Mouse (Mus musculus): ENCODE measurements around the gene Olfr651. TPM values are rescaled to one million over a fixed set of nuclear protein-coding genes. Genes with fewer than 3 reads are reported as not detected.
A peak's percentile ranks its signal among the peaks of the same experiment; 100 is the strongest.
"Not testable (repeated sequence)": the region's sequence is repeated elsewhere in the genome, so short reads cannot be mapped to it uniquely, and the experiment has no call there.

The Olfr651 gene
- polyA plus RNA-seq (2014; fragmentation: Nextera tagmentation; extraction: Ambion mirVana): not detected in 2 replicates

GRCm38 (mm10) chr7:104549833-104550232 is at the start of gene Olfr651:
TSS of gene Olfr651 (plus strand) at chr7:104550133.
- DNase-seq (ENCODE audit: low spot score) (no peak), ATAC-seq (no peak)
- 69% methylated on average over 5 of the region's 5 CpGs for WGBS
- Histone ChIP-seq H3K4me2 (ENCODE audit: low read length) (no peak within 1 kb of the TSS), H3K27me3 (replicated peaks; ENCODE audit: control insufficient read depth, insufficient read depth, low read length) (no peaks in the 10 kb centered on the region), H3K36me3 (ENCODE audit: control insufficient read depth, insufficient read depth, low read length) (no peaks in the 10 kb centered on the region), H3K27ac (ENCODE audit: low read depth, low read length) (no peak within 1 kb of the TSS), H3K4me1 (ENCODE audit: control insufficient read depth, insufficient read depth, low read length) (no peaks in the 10 kb centered on the region), H3K4me3 (ENCODE audit: low read depth, low read length) (no peak within 1 kb of the TSS), H3K9ac (ENCODE audit: low read length) (no peak within 1 kb of the TSS), H3K9me3 (replicated peaks; ENCODE audit: control insufficient read depth, low read length) (no peaks in the 10 kb centered on the region)

- not testable (repeated sequence) for H3K9me3 ChIP-seq (replicated peaks; ENCODE audit: control insufficient read depth, low read length); H3K27ac ChIP-seq (ENCODE audit: low read depth, low read length); H3K4me2 ChIP-seq (ENCODE audit: low read length); ATAC-seq; DNase-seq (ENCODE audit: low spot score); H3K4me3 ChIP-seq (ENCODE audit: low read depth, low read length); H3K36me3 ChIP-seq (ENCODE audit: control insufficient read depth, insufficient read depth, low read length); H3K4me1 ChIP-seq (ENCODE audit: control insufficient read depth, insufficient read depth, low read length); H3K9ac ChIP-seq (ENCODE audit: low read length); H3K27me3 ChIP-seq (replicated peaks; ENCODE audit: control insufficient read depth, insufficient read depth, low read length)
- WGBS: 81% methylated on average over 6 of the region's 6 CpGs
Measured at GRCm38 (mm10) chr7:104501186-104501585, 48.7 kb upstream of the Olfr651 start.

GRCm38 (mm10) chr7:104501589-104502371 is 48.2 kb upstream of the Olfr651 start:
- Histone ChIP-seq H3K9me3 (replicated peaks; ENCODE audit: control insufficient read depth, low read length) (no peaks in the 10 kb centered on the region), H3K9ac (ENCODE audit: low read length) (peak overlapping the region; percentile 54), H3K4me3 (ENCODE audit: low read depth, low read length) (peak overlapping the region; percentile 38), H3K4me2 (ENCODE audit: low read length) (peak overlapping the region; percentile 49), H3K4me1 (ENCODE audit: control insufficient read depth, insufficient read depth, low read length) (no peaks in the 10 kb centered on the region), H3K27me3 (replicated peaks; ENCODE audit: control insufficient read depth, insufficient read depth, low read length) (no peaks in the 10 kb centered on the region), H3K36me3 (ENCODE audit: control insufficient read depth, insufficient read depth, low read length) (no peaks in the 10 kb centered on the region), H3K27ac (ENCODE audit: low read depth, low read length) (no peak overlapping the region)
- DNase-seq (ENCODE audit: low spot score): peak; percentile 24
- WGBS: 4% methylated on average over 43 of the region's 59 CpGs
- ATAC-seq: peak; percentile 94

GRCm38 (mm10) chr7:104507421-104508065 is 42.4 kb upstream of the Olfr651 start, which contains the start of gene Trim30d:
TSS of gene Trim30d (minus strand) at chr7:104507849.
- not testable (repeated sequence) for ATAC-seq; H3K36me3 ChIP-seq (ENCODE audit: control insufficient read depth, insufficient read depth, low read length); H3K4me3 ChIP-seq (ENCODE audit: low read depth, low read length); H3K4me1 ChIP-seq (ENCODE audit: control insufficient read depth, insufficient read depth, low read length); H3K27me3 ChIP-seq (replicated peaks; ENCODE audit: control insufficient read depth, insufficient read depth, low read length); H3K9ac ChIP-seq (ENCODE audit: low read length); H3K4me2 ChIP-seq (ENCODE audit: low read length); H3K27ac ChIP-seq (ENCODE audit: low read depth, low read length); H3K9me3 ChIP-seq (replicated peaks; ENCODE audit: control insufficient read depth, low read length); DNase-seq (ENCODE audit: low spot score)

- ATAC-seq: no peak
- Histone ChIP-seq H3K27me3 (replicated peaks; ENCODE audit: control insufficient read depth, insufficient read depth, low read length) (no peaks in the 10 kb centered on the region), H3K4me3 (ENCODE audit: low read depth, low read length) (no peak overlapping the region), H3K27ac (ENCODE audit: low read depth, low read length) (no peak overlapping the region), H3K4me2 (ENCODE audit: low read length) (no peak overlapping the region), H3K9ac (ENCODE audit: low read length) (no peak overlapping the region), H3K9me3 (replicated peaks; ENCODE audit: control insufficient read depth, low read length) (no peaks in the 10 kb centered on the region), H3K36me3 (ENCODE audit: control insufficient read depth, insufficient read depth, low read length) (no peaks in the 10 kb centered on the region), H3K4me1 (ENCODE audit: control insufficient read depth, insufficient read depth, low read length) (no peaks in the 10 kb centered on the region)
- DNase-seq (ENCODE audit: low spot score): no peak
- 80% methylated on average over 1 of the region's 1 CpGs for WGBS
Measured at GRCm38 (mm10) chr7:104552700-104553099, 2.8 kb downstream of the Olfr651 start.

- DNase-seq (ENCODE audit: low spot score) (no peak), ATAC-seq (no peak)
- Histone ChIP-seq H3K27me3 (replicated peaks; ENCODE audit: control insufficient read depth, insufficient read depth, low read length) (no peaks in the 10 kb centered on the region), H3K27ac (ENCODE audit: low read depth, low read length) (no peak within 1 kb of the TSS), H3K4me2 (ENCODE audit: low read length) (no peak within 1 kb of the TSS), H3K4me1 (ENCODE audit: control insufficient read depth, insufficient read depth, low read length) (no peaks in the 10 kb centered on the region), H3K9ac (ENCODE audit: low read length) (no peak within 1 kb of the TSS), H3K9me3 (replicated peaks; ENCODE audit: control insufficient read depth, low read length) (no peaks in the 10 kb centered on the region), H3K4me3 (ENCODE audit: low read depth, low read length) (no peak within 1 kb of the TSS), H3K36me3 (ENCODE audit: control insufficient read depth, insufficient read depth, low read length) (no peaks in the 10 kb centered on the region)
Measured at GRCm38 (mm10) chr7:104560601-104561000, 10.7 kb downstream of the Olfr651 start, which contains the start of gene Olfr652. TSS of gene Olfr652 (plus strand) at chr7:104560901.

GRCm38 (mm10) chr7:104577014-104577413 is 27.1 kb downstream of the Olfr651 start, which contains the start of gene Olfr653:
TSS of gene Olfr653 (plus strand) at chr7:104577314.
- H3K4me1 ChIP-seq (ENCODE audit: control insufficient read depth, insufficient read depth, low read length): no peaks in the 10 kb centered on the region
- H3K9ac ChIP-seq (ENCODE audit: low read length): no peak within 1 kb of the TSS
- ATAC-seq: no peak
- no peaks in the 10 kb centered on the region for H3K27me3 ChIP-seq (replicated peaks; ENCODE audit: control insufficient read depth, insufficient read depth, low read length)
- no peak within 1 kb of the TSS for H3K4me3 ChIP-seq (ENCODE audit: low read depth, low read length)
- no peak for DNase-seq (ENCODE audit: low spot score)
- WGBS: 78% methylated on average over 2 of the region's 2 CpGs
- no peak within 1 kb of the TSS for H3K4me2 ChIP-seq (ENCODE audit: low read length)
- H3K27ac ChIP-seq (ENCODE audit: low read depth, low read length): no peak within 1 kb of the TSS
- H3K9me3 ChIP-seq (replicated peaks; ENCODE audit: control insufficient read depth, low read length): no peaks in the 10 kb centered on the region
- no peaks in the 10 kb centered on the region for H3K36me3 ChIP-seq (ENCODE audit: control insufficient read depth, insufficient read depth, low read length)

- H3K36me3 ChIP-seq (ENCODE audit: control insufficient read depth, insufficient read depth, low read length): no peaks in the 10 kb centered on the region
- no peak overlapping the region for H3K4me2 ChIP-seq (ENCODE audit: low read length)
- no peak overlapping the region for H3K4me3 ChIP-seq (ENCODE audit: low read depth, low read length)
- DNase-seq (ENCODE audit: low spot score) (no peak), ATAC-seq (no peak)
- 94% methylated on average over 4 of the region's 4 CpGs for WGBS
- H3K27ac ChIP-seq (ENCODE audit: low read depth, low read length): no peak overlapping the region
- H3K27me3 ChIP-seq (replicated peaks; ENCODE audit: control insufficient read depth, insufficient read depth, low read length): no peaks in the 10 kb centered on the region
- H3K9me3 ChIP-seq (replicated peaks; ENCODE audit: control insufficient read depth, low read length): no peaks in the 10 kb centered on the region
- no peak overlapping the region for H3K9ac ChIP-seq (ENCODE audit: low read length)
- no peaks in the 10 kb centered on the region for H3K4me1 ChIP-seq (ENCODE audit: control insufficient read depth, insufficient read depth, low read length)
Measured at GRCm38 (mm10) chr7:104580846-104581245, 30.9 kb downstream of the Olfr651 start.

- Histone ChIP-seq H3K4me3 (ENCODE audit: low read depth, low read length) (no peak overlapping the region), H3K27me3 (replicated peaks; ENCODE audit: control insufficient read depth, insufficient read depth, low read length) (no peaks in the 10 kb centered on the region), H3K4me2 (ENCODE audit: low read length) (no peak overlapping the region), H3K4me1 (ENCODE audit: control insufficient read depth, insufficient read depth, low read length) (no peaks in the 10 kb centered on the region), H3K9ac (ENCODE audit: low read length) (no peak overlapping the region), H3K9me3 (replicated peaks; ENCODE audit: control insufficient read depth, low read length) (no peaks in the 10 kb centered on the region), H3K27ac (ENCODE audit: low read depth, low read length) (no peak overlapping the region), H3K36me3 (ENCODE audit: control insufficient read depth, insufficient read depth, low read length) (no peaks in the 10 kb centered on the region)
- 91% methylated on average over 4 of the region's 4 CpGs for WGBS
- ATAC-seq (no peak), DNase-seq (ENCODE audit: low spot score) (no peak)
Measured at GRCm38 (mm10) chr7:104581429-104581828, 31.5 kb downstream of the Olfr651 start.

Measured in forebrain, embryonic 14.5 days (tissue).